Mouse (Mus musculus): ENCODE data around the gene Cib1.

The Cib1 gene

GRCm38 (mm10) chr7:80201888-80202540, 30.6 kb downstream of the Cib1 start:
- no peak for DNase-seq (ENCODE audit: low read depth, low spot score)

GRCm38 (mm10) chr7:80200963-80201539, 31.6 kb downstream of the Cib1 start:
- DNase-seq (ENCODE audit: low read depth, low spot score): no peak

- no peak for DNase-seq (ENCODE audit: low read depth, low spot score)
Observed at GRCm38 (mm10) chr7:80200588-80200945, 32.0 kb downstream of the Cib1 start.

GRCm38 (mm10) chr7:80199851-80200587, 32.6 kb downstream of the Cib1 start:
- DNase-seq (ENCODE audit: low read depth, low spot score): no peak

- no peak for DNase-seq (ENCODE audit: low read depth, low spot score)
Observed at GRCm38 (mm10) chr7:80199286-80199685, 33.3 kb downstream of the Cib1 start.

GRCm38 (mm10) chr7:80198863-80199262, 33.8 kb downstream of the Cib1 start:
- no peak for DNase-seq (ENCODE audit: low read depth, low spot score)

- DNase-seq (ENCODE audit: low read depth, low spot score): peak; percentile 65
Observed at GRCm38 (mm10) chr7:80197941-80198778, 34.5 kb downstream of the Cib1 start.

GRCm38 (mm10) chr7:80197371-80197770, 35.2 kb downstream of the Cib1 start:
- DNase-seq (ENCODE audit: low read depth, low spot score): no peak

- DNase-seq (ENCODE audit: low read depth, low spot score): no peak
Observed at GRCm38 (mm10) chr7:80195576-80196263, 36.9 kb downstream of the Cib1 start.

- no peak for DNase-seq (ENCODE audit: low read depth, low spot score)
Observed at GRCm38 (mm10) chr7:80195146-80195545, 37.5 kb downstream of the Cib1 start.

GRCm38 (mm10) chr7:80193941-80194739, 38.5 kb downstream of the Cib1 start:
- DNase-seq (ENCODE audit: low read depth, low spot score): no peak

GRCm38 (mm10) chr7:80192226-80193061, 40.2 kb downstream of the Cib1 start:
- peak; percentile 70 for DNase-seq (ENCODE audit: low read depth, low spot score)

- DNase-seq (ENCODE audit: low read depth, low spot score): no peak
Observed at GRCm38 (mm10) chr7:80191455-80191854, 41.2 kb downstream of the Cib1 start.

GRCm38 (mm10) chr7:80189147-80189933, 43.3 kb downstream of the Cib1 start:
- DNase-seq (ENCODE audit: low read depth, low spot score): no peak

- no peak for DNase-seq (ENCODE audit: low read depth, low spot score)
Observed at GRCm38 (mm10) chr7:80188579-80189125, 44.0 kb downstream of the Cib1 start.

GRCm38 (mm10) chr7:80187501-80187900, 45.1 kb downstream of the Cib1 start:
- DNase-seq (ENCODE audit: low read depth, low spot score): no peak

- DNase-seq (ENCODE audit: low read depth, low spot score): peak; percentile 75
Observed at GRCm38 (mm10) chr7:80186531-80187296, 45.9 kb downstream of the Cib1 start, which contains the start of gene Sema4b. Sema4b (plus strand) TSS chr7:80186841.

- no peak for DNase-seq (ENCODE audit: low read depth, low spot score)
Observed at GRCm38 (mm10) chr7:80186021-80186420, 46.6 kb downstream of the Cib1 start.

Data from retina, postnatal 7 days (tissue).